Comparison of ENCODE assay signal across 8 mouse cellular contexts in the genomic region with DNA sequence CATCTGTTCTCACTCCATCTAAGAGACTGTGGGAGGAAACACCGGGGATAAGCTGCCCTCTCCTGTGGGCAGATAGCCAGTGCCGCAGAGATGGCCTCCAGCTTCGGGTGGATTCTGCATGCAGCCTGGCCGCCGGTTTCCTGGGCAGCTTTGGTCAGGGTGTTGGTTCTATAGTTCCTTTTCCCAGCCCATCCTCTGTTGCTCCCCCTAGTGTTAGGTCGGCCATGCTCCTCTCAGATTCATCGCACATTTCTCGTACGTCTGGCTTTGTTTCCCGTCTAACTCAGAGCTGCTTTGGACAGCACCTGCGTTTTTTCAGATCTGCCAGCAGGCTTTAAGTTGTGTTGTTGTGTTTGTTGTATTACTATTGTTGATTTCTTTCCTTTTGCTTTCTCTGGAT. TPM values are rescaled to one million over a fixed set of nuclear protein-coding genes. Genes with fewer than 3 reads are reported as not detected.
DNase-seq lines count a peak whose midpoint lies in the region; ATAC-seq and TF ChIP-seq lines count a peak whose summit lies in the region.
"Had no signal": no experiment of that assay in that cellular context is flagged by ENCODE, and none has a peak within 500 bp of the region (broad histone marks: within the 10 kb centered on the region; RNA-seq: fewer than 3 reads in every experiment).

No protein-coding gene starts in this region.

- no peak overlapping the region for H3K9ac ChIP-seq in liver, embryonic 14.5 days (replicated peaks)
- H3K9ac ChIP-seq: midbrain, embryonic 12.5 days had no signal

- H3K27me3 ChIP-seq in E14TG2a.4 (ENCODE audit: insufficient read depth, low read length) = no peaks in the 10 kb centered on the region
- no peaks in the 10 kb centered on the region for H3K27me3 ChIP-seq in liver, embryonic 14.5 days (ENCODE audit: control insufficient read depth, insufficient read depth, low read length)
- H3K27me3 ChIP-seq: midbrain, embryonic 12.5 days had no signal

- peak; percentile 74 for TF ChIP-seq CTCF in E14TG2a.4 (conservative IDR thresholded peaks at IDR 0.05; ENCODE audit: low read length)
- TF ChIP-seq CTCF in liver, embryonic 14.5 days (IDR thresholded peaks at IDR 0.05; ENCODE audit: low read depth) = peak; percentile 78

- 38% methylated on average over 11 of the region's 11 CpGs for WGBS in liver, embryonic 14.5 days (ENCODE audit: insufficient replicate concordance)

- H3K9me3 ChIP-seq in E14TG2a.4 (ENCODE audit: low read length) = no peaks in the 10 kb centered on the region
- no peaks in the 10 kb centered on the region for H3K9me3 ChIP-seq in liver, embryonic 14.5 days (ENCODE audit: control insufficient read depth, low read length)

- DNase-seq in kidney, adult 18-20 months = peak; percentile 11
- no peak for DNase-seq in kidney, adult 11 months
- peak; percentile 71 for DNase-seq in ZHBTc4 (ENCODE audit: low read depth, low spot score)
- DNase-seq in liver, embryonic 14.5 days (ENCODE audit: low read depth in 3 of 3, low spot score in 3 of 3) = no peak
- DNase-seq in urinary bladder, postnatal 25 days (ENCODE audit: low spot score) = no peak
- DNase-seq in gastrocnemius, adult 8-10 months (ENCODE audit: low spot score in 2 of 2) = no peak

- no peak for ATAC-seq in liver, embryonic 14.5 days (ENCODE audit: insufficient read depth)

- no peak overlapping the region for H3K27ac ChIP-seq in liver, embryonic 14.5 days
- H3K27ac ChIP-seq: midbrain, embryonic 12.5 days had no signal

- H3K4me3 ChIP-seq in E14TG2a.4 (replicated peaks; ENCODE audit: low read length) = no peak overlapping the region
- H3K4me3 ChIP-seq in liver, embryonic 14.5 days (ENCODE audit: insufficient read depth in 1 of 2, low read depth in 2 of 2, low read length in 2 of 2) = no peak overlapping the region
- H3K4me3 ChIP-seq: midbrain, embryonic 12.5 days had no signal

- H3K4me1 ChIP-seq in E14TG2a.4 (replicated peaks; ENCODE audit: low read depth, low read length) = peaks cover 4% of the 10 kb centered on the region
- H3K4me1 ChIP-seq in liver, embryonic 14.5 days (replicated peaks; ENCODE audit: control insufficient read depth in 2 of 2, insufficient read depth in 2 of 2, low read length in 1 of 2) = no peaks in the 10 kb centered on the region
- H3K4me1 ChIP-seq: midbrain, embryonic 12.5 days had no signal

- TF ChIP-seq EP300 in liver, embryonic 14.5 days (IDR thresholded peaks at IDR 0.05; ENCODE audit: low read depth) = no peak

- peaks cover 57% of the 10 kb centered on the region for H3K36me3 ChIP-seq in E14TG2a.4 (ENCODE audit: insufficient read depth, low read length)
- H3K36me3 ChIP-seq in liver, embryonic 14.5 days (replicated peaks; ENCODE audit: control insufficient read depth, insufficient read depth, low read depth) = no peaks in the 10 kb centered on the region; the same call in 1 of the 2 replicates

- no peak overlapping the region for H3K4me2 ChIP-seq in liver, embryonic 14.5 days (ENCODE audit: low read depth)
- H3K4me2 ChIP-seq: midbrain, embryonic 12.5 days had no signal

RNA-seq across cellular contexts. Expression of a gene that starts 11.1 kb away (rescaled TPM):
- 1.3 and 2.5 TPM in 2 replicates for polyA plus RNA-seq in liver, embryonic 14.5 days (2012; rRNA removed)
- polyA plus RNA-seq in liver, embryonic 14.5 days (2014; fragmentation: Nextera tagmentation; extraction: Ambion mirVana) = 4.8 and 5.7 TPM in 2 replicates
- 1 to 10 TPM; 4.5 to 7.3 (median 4.6) TPM for total RNA-seq in gastrocnemius, adult 8-10 months (2022)

RNA-seq across cellular contexts. Expression of a gene that starts 33.9 kb away (rescaled TPM):
- 4.0 TPM in 2 replicates for polyA plus RNA-seq in liver, embryonic 14.5 days (2012; rRNA removed)
- 6.8 and 7.9 TPM in 2 replicates for polyA plus RNA-seq in liver, embryonic 14.5 days (2014; fragmentation: Nextera tagmentation; extraction: Ambion mirVana)
- 10 to 100 TPM in 2 of 4 experiments, 1 to 10 TPM in 2; 8.3 to 10.5 (median 9.8) TPM for total RNA-seq in gastrocnemius, adult 8-10 months (2022)

RNA-seq across cellular contexts. Expression of a gene that starts 34.5 kb away (rescaled TPM):
- polyA plus RNA-seq in liver, embryonic 14.5 days (2012; rRNA removed) = 22.9 and 31.6 TPM in 2 replicates
- 57.2 and 59.7 TPM in 2 replicates for polyA plus RNA-seq in liver, embryonic 14.5 days (2014; fragmentation: Nextera tagmentation; extraction: Ambion mirVana)
- 10 to 100 TPM; 11.7 to 15.8 (median 12.8) TPM for total RNA-seq in gastrocnemius, adult 8-10 months (2022)

Comparison
In these comparisons a context has a peak if more than half of its experiments do, and no peak if none do; other contexts are left out.
1. DNase-seq: peak in kidney, adult 18-20 months (single experiment) and ZHBTc4 (single experiment); none in kidney, adult 11 months (single experiment), liver, embryonic 14.5 days (0 of 3), urinary bladder, postnatal 25 days (single experiment) and gastrocnemius, adult 8-10 months (0 of 2).